Mouse (Mus musculus) midbrain, embryonic 11.5 days (tissue): ENCODE results near the gene Tmem270. TPM values are rescaled to one million over a fixed set of nuclear protein-coding genes. Genes with fewer than 3 reads are reported as not detected.

Experiments used
- ATAC-seq: fragments of 200-750 bp; cut with Nextera tagmentation; 2 replicates; pipeline ENCODE4 v1.8.0; 2017; ENCODE audit warnings: moderate TSS enrichment, moderate library complexity; ENCODE audit not compliant: low FRiP score
- DNase-seq: peaks from one replicate; pipeline ENCODE4 v3.0.0; 2015; ENCODE audit warnings: low spot score; ENCODE audit errors: missing footprints
- H3K27ac ChIP-seq: fragments of 300-500 bp; sonication (generic); 2 replicates; pipeline ENCODE4 v1.5.1; 2014; ENCODE audit warnings: low read depth, low read length
- H3K27me3 ChIP-seq: fragments of 300-500 bp; sonication (generic); 2 replicates; pipeline ENCODE4 v1.6.1; 2014; ENCODE audit warnings: mild to moderate bottlenecking, low read length, moderate library complexity, mixed read lengths; ENCODE audit not compliant: control insufficient read depth, insufficient read depth
- H3K36me3 ChIP-seq: fragments of 300-500 bp; sonication (generic); 2 replicates; pipeline ENCODE4 v1.6.1; 2014; ENCODE audit warnings: mild to moderate bottlenecking, low read length, moderate library complexity, mixed read lengths; ENCODE audit not compliant: control insufficient read depth, insufficient read depth
- H3K4me1 ChIP-seq: fragments of 300-500 bp; sonication (generic); 2 replicates; pipeline ENCODE4 v1.6.1; 2014; ENCODE audit warnings: low read length; ENCODE audit not compliant: control insufficient read depth, insufficient read depth
- H3K4me2 ChIP-seq: fragments of 300-500 bp; sonication (generic); 2 replicates; pipeline ENCODE4 v1.6.1; 2014; ENCODE audit warnings: mild to moderate bottlenecking, moderate library complexity
- H3K4me3 ChIP-seq: fragments of 300-500 bp; sonication (generic); 2 replicates; pipeline ENCODE4 v1.5.1; 2014; ENCODE audit warnings: low read depth, low read length
- H3K9ac ChIP-seq: fragments of 300-500 bp; sonication (generic); 2 replicates; pipeline ENCODE4 v1.6.1; 2014; ENCODE audit warnings: low read length
- H3K9me3 ChIP-seq: fragments of 300-500 bp; sonication (generic); 2 replicates; pipeline ENCODE4 v1.6.1; 2016; ENCODE audit warnings: low read length; ENCODE audit not compliant: control insufficient read depth
- WGBS: fragments of 180-500 bp; shearing (Covaris S2); extraction: QIAGEN DNeasy Blood & Tissue Kit; methylation state at CpG from one replicate; pipeline ENCODE4 v1.1.7; 2014; 5-methylcytosine and 5-hydroxymethylcytosine counted together
- polyA plus RNA-seq: library from polyadenylated mRNA; unstranded; fragments of >200 nt; fragmentation: Nextera tagmentation; extraction: Ambion mirVana; gene quantifications from 2 replicates; pipeline ENCODE4 v1.2.1, GENCODE M21; 2014

Gene Tmem270
- polyA plus RNA-seq, 1 experiment from 2014 or later, result not detected

GRCm38 (mm10) chr5:134897596-134897995 is 8.9 kb downstream of the Tmem270 start:
- H3K36me3 ChIP-seq, result no peaks in the 10 kb centered on the region
- H3K4me2 ChIP-seq, result no peak overlapping the region
- H3K4me1 ChIP-seq, result no peaks in the 10 kb centered on the region
- no peak for ATAC-seq
- H3K27me3 ChIP-seq, result no peaks in the 10 kb centered on the region
- H3K9ac ChIP-seq, result no peak overlapping the region
- 80% methylated on average over 17 of the region's 17 CpGs for WGBS
- no peak overlapping the region for H3K4me3 ChIP-seq
- no peak overlapping the region for H3K27ac ChIP-seq
- DNase-seq, result no peak
- no peaks in the 10 kb centered on the region for H3K9me3 ChIP-seq

DNA sequence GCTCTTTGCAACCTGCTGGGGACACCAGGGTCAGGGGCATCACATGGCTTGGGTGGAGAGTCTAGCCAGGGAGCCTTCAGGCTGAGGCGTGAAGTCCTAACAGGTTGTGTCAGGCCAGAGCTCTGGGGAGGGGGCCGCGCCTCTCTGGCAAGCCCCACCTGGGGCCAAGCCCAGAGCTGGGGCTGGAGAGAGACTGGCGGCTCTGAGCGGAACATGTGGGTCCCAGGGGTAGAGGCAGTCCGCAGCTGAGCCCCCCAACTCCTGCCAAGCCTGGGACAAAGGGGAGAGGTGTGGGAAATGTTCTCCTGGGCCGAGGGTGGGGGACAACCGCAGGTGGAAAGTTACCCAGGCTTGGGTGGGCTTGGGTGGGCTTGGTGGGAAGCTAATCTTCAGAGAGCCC is 9.6 kb downstream of the Tmem270 start:
- no peak for DNase-seq
- H3K27me3 ChIP-seq, result no peaks in the 10 kb centered on the region
- WGBS, result 84% methylated on average over 8 of the region's 8 CpGs
- ATAC-seq, result no peak
- H3K36me3 ChIP-seq, result no peaks in the 10 kb centered on the region
- no peak overlapping the region for H3K4me2 ChIP-seq
- H3K9ac ChIP-seq, result no peak overlapping the region
- no peak overlapping the region for H3K4me3 ChIP-seq
- no peaks in the 10 kb centered on the region for H3K9me3 ChIP-seq
- H3K27ac ChIP-seq, result no peak overlapping the region
- no peaks in the 10 kb centered on the region for H3K4me1 ChIP-seq

DNA sequence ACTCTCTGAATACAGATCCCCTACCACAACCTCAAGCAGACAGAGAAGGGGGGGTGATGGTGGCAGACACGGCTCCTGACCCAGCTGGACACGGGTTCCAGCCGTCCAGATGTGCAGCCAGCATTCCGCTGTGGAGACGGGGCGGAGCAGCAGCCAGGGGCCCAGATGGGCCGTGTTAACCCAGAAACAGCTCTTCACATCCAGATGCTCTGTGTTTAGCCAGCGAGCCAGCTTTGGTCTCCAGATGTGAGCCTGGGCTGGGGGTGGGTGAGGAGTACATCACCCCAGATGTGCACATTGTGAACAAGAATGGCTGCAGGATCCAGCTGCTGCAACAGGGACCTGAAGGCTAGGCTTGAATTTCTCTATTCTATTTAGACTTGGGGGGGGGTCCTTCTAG is 11.2 kb downstream of the Tmem270 start:
- ATAC-seq, result no peak
- Histone ChIP-seq H3K9me3 (no peaks in the 10 kb centered on the region), H3K36me3 (no peaks in the 10 kb centered on the region), H3K9ac (no peak overlapping the region), H3K4me1 (no peaks in the 10 kb centered on the region), H3K27me3 (no peaks in the 10 kb centered on the region), H3K4me3 (no peak overlapping the region), H3K27ac (no peak overlapping the region), H3K4me2 (no peak overlapping the region)
- DNase-seq, result no peak
- 75% methylated on average over 8 of the region's 8 CpGs for WGBS

- DNase-seq, result no peak
- no peak overlapping the region for H3K4me2 ChIP-seq
- 80% methylated on average over 5 of the region's 5 CpGs for WGBS
- no peak for ATAC-seq
- no peaks in the 10 kb centered on the region for H3K36me3 ChIP-seq
- no peaks in the 10 kb centered on the region for H3K27me3 ChIP-seq
- no peak overlapping the region for H3K4me3 ChIP-seq
- no peak overlapping the region for H3K27ac ChIP-seq
- no peaks in the 10 kb centered on the region for H3K9me3 ChIP-seq
- H3K4me1 ChIP-seq, result no peaks in the 10 kb centered on the region
- no peak overlapping the region for H3K9ac ChIP-seq
Observed at GRCm38 (mm10) chr5:134892717-134893116, 13.8 kb downstream of the Tmem270 start.

DNA sequence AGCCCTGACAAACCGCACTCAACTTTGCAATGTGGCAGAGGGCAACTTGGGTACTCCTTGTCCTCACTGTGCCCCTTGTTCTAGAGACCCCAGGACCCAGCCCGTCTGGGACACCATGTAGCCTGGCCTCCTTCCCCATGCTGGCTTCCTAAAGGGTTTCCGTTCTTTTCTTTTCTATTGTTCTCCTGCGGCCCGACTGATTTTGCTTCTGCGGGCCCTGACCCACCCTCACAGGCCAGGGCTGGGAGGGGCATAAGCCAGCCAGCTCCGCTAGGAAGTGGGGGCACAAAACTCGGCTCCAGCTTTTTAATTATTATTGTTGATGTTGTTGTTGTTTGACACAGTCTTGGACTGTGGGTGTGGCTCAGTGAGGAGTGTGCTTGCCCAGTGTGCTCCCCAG is 15.0 kb downstream of the Tmem270 start:
- H3K4me2 ChIP-seq, result no peak overlapping the region
- H3K36me3 ChIP-seq, result no peaks in the 10 kb centered on the region
- H3K27ac ChIP-seq, result no peak overlapping the region
- H3K9me3 ChIP-seq, result no peaks in the 10 kb centered on the region
- DNase-seq (no peak), ATAC-seq (no peak)
- H3K9ac ChIP-seq, result no peak overlapping the region
- WGBS, result 66% methylated on average over 8 of the region's 8 CpGs
- H3K4me3 ChIP-seq, result no peak overlapping the region
- no peaks in the 10 kb centered on the region for H3K27me3 ChIP-seq
- no peaks in the 10 kb centered on the region for H3K4me1 ChIP-seq

- no peak for ATAC-seq
- no peaks in the 10 kb centered on the region for H3K4me1 ChIP-seq
- H3K27ac ChIP-seq, result no peak overlapping the region
- H3K27me3 ChIP-seq, result no peaks in the 10 kb centered on the region
- H3K4me2 ChIP-seq, result no peak overlapping the region
- no peaks in the 10 kb centered on the region for H3K9me3 ChIP-seq
- no peak overlapping the region for H3K4me3 ChIP-seq
- H3K9ac ChIP-seq, result no peak overlapping the region
- WGBS, result 88% methylated on average over 6 of the region's 6 CpGs
- no peaks in the 10 kb centered on the region for H3K36me3 ChIP-seq
- no peak for DNase-seq
Observed at GRCm38 (mm10) chr5:134890601-134891054, 15.9 kb downstream of the Tmem270 start.

DNA sequence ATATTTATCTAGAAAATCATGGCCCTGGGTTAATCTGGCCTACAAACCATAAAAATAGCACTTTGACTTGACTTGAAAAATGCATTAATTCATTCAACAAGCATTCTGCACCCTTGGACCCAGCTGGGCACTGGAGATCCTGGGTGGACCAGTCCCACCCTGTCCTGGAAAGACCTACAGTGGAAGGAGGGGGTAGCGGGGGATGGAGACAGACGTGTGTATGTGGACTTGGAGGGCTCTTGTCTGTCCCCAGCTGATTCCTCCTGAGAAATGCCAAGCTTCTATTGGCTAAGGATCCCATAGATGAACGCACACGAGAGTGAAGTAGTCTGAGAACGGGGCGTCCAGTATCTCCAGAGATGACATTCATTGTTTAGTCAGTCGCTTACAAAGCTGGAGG is 18.0 kb downstream of the Tmem270 start:
- Histone ChIP-seq H3K9ac (no peak overlapping the region), H3K36me3 (no peaks in the 10 kb centered on the region), H3K4me1 (no peaks in the 10 kb centered on the region), H3K4me2 (no peak overlapping the region), H3K27ac (no peak overlapping the region), H3K9me3 (no peaks in the 10 kb centered on the region), H3K4me3 (no peak overlapping the region), H3K27me3 (no peaks in the 10 kb centered on the region)
- ATAC-seq (no peak), DNase-seq (no peak)
- WGBS, result 85% methylated on average over 7 of the region's 7 CpGs

GRCm38 (mm10) chr5:134887447-134888335 is 18.8 kb downstream of the Tmem270 start:
- Histone ChIP-seq H3K9ac (no peak overlapping the region; the same call in 1 of the 2 replicates), H3K36me3 (no peaks in the 10 kb centered on the region), H3K27me3 (no peaks in the 10 kb centered on the region), H3K4me1 (no peaks in the 10 kb centered on the region), H3K4me3 (no peak overlapping the region), H3K9me3 (no peaks in the 10 kb centered on the region), H3K4me2 (no peak overlapping the region), H3K27ac (no peak overlapping the region)
- ATAC-seq, result no peak
- peak; percentile 85 for DNase-seq
- WGBS, result 57% methylated on average over 18 of the region's 18 CpGs

DNA sequence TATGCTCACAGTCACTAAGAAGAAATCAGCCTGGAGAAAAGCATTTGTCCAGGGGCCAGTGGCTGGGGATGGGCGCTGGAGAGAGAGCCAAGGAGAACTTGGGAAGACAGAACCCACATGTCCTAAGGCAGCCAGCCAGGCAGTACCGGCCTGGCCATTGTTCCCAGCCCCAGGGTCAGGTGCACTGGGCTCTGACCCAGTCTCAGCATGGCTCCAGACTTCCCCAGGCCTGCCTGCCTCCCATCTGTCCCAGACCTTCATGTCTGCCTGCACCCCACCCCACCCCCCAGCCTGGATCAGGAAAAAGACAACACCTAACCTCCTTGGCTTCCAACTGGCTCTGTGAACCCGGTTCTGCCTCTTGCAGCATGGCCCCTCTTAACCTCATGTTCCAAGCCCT is 23.5 kb downstream of the Tmem270 start:
- Histone ChIP-seq H3K4me3 (no peak overlapping the region), H3K27ac (no peak overlapping the region), H3K27me3 (no peaks in the 10 kb centered on the region), H3K4me1 (no peaks in the 10 kb centered on the region), H3K9ac (no peak overlapping the region), H3K36me3 (no peaks in the 10 kb centered on the region), H3K9me3 (no peaks in the 10 kb centered on the region), H3K4me2 (no peak overlapping the region)
- 68% methylated on average over 3 of the region's 3 CpGs for WGBS
- no peak for ATAC-seq
- no peak for DNase-seq
